Mouse (Mus musculus): ENCODE data around the gene Tapt1. TPM values are rescaled to one million over a fixed set of nuclear protein-coding genes. Genes with fewer than 3 reads are reported as not detected.
A peak's percentile ranks its signal among the peaks of the same experiment; 100 is the strongest.
"Not testable (repeated sequence)": the region's sequence is repeated elsewhere in the genome, so short reads cannot be mapped to it uniquely, and the experiment has no call there.

Tapt1 gene
- 32.3 and 34.2 TPM in 2 replicates for polyA plus RNA-seq (2015; fragmentation: Nextera tagmentation; extraction: Ambion mirVana)

- WGBS (ENCODE audit: insufficient replicate concordance), result under 1% methylated on average over 112 of the region's 121 CpGs
- peak; percentile 93 for ATAC-seq (ENCODE audit: insufficient read depth)
- peaks cover 51% of the 10 kb centered on the region for H3K4me1 ChIP-seq (replicated peaks)
Observed at GRCm38 (mm10) chr5:44226521-44227461, at the start of gene Tapt1. Tapt1 (minus strand) TSS chr5:44226626.

DNA sequence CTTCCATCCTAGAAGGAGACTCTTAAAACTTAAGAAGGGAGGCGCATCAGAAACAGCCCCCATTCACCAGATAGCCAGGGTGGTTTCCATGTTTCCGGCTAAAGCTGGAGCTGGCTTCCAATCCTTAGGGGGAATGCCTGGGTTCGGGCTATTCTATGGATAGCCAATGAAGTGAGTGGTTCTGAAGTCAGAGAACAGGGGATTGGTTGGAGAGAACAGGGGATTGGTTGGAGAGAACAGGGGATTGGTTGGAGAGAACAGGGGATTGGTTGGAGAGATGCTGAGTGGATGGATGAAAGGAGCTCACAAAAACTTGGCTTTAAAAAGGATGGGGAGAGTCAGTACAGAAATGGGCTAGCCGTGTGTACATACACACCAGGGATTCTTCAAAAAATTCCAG is 45.1 kb upstream of the Tapt1 start:
- no peak overlapping the region for H3K27ac ChIP-seq (replicated peaks)
- H3K36me3 ChIP-seq (replicated peaks), result no peaks in the 10 kb centered on the region
- no peak overlapping the region for H3K4me3 ChIP-seq (replicated peaks)
- H3K9me3 ChIP-seq (replicated peaks), result no peaks in the 10 kb centered on the region
- H3K27me3 ChIP-seq, result no peaks in the 10 kb centered on the region
- H3K9ac ChIP-seq, result no peak overlapping the region
- no peak for ATAC-seq (ENCODE audit: insufficient read depth)
- H3K4me1 ChIP-seq (replicated peaks), result no peaks in the 10 kb centered on the region
- WGBS (ENCODE audit: insufficient replicate concordance), result 60% methylated on average over 4 of the region's 4 CpGs
- no peak overlapping the region for H3K4me2 ChIP-seq

More at GRCm38 (mm10) chr5:44226521-44227461, at the start of gene Tapt1:
- peak within 1 kb of the TSS; percentile 87 for H3K27ac ChIP-seq (replicated peaks)
- peaks cover 4% of the 10 kb centered on the region for H3K36me3 ChIP-seq (replicated peaks)
- H3K4me2 ChIP-seq, result peak within 1 kb of the TSS; percentile 83
- H3K9me3 ChIP-seq (replicated peaks), result no peaks in the 10 kb centered on the region
- peak within 1 kb of the TSS; percentile 94 for H3K9ac ChIP-seq
- peak within 1 kb of the TSS; percentile 95 for H3K4me3 ChIP-seq (replicated peaks)
- no peaks in the 10 kb centered on the region for H3K27me3 ChIP-seq

DNA sequence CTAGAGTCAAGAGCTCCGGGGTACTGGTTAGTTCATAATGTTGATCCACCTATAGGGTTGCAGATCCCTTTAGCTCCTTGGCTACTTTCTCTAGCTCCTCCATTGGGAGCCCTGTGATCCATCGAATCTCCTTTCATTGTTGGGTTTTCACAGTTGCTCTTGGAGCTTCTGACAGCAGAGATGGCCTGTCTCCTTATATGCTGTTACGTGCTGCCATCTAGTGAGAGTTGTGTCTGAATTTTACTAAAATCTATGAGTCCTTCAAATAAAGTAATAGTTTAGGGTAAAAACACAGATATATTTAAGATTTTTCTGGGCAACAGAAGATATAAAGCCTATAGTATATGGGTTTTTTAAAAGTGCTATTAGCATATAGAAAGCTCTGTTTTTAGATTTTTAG is 42.1 kb upstream of the Tapt1 start:
- not testable (repeated sequence) for H3K9ac ChIP-seq; H3K4me1 ChIP-seq (replicated peaks); H3K4me3 ChIP-seq (replicated peaks); H3K27me3 ChIP-seq; H3K36me3 ChIP-seq (replicated peaks); H3K27ac ChIP-seq (replicated peaks); H3K4me2 ChIP-seq; ATAC-seq (ENCODE audit: insufficient read depth); H3K9me3 ChIP-seq (replicated peaks)
- 38% methylated on average over 2 of the region's 3 CpGs for WGBS (ENCODE audit: insufficient replicate concordance)

DNA sequence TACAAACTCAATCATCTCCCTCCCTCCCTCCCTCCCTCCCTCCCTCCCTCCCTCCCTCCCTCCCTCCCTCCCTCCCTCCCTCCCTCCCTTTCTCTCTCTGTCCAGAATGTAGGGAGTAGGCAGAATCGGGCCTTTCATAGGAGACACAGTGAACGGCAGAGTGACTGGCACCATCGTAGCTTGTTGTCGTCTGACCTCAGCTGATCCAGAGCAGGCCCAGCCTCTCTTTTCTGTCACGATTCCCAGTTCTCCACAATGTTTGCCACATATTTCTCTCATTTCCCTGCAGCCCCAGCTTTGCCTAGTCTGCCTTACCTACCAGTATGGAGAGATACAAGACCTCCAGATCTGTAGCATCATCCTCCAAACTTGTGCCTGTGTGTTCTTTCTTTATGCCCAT is 35.3 kb upstream of the Tapt1 start:
- 63% methylated on average over 5 of the region's 5 CpGs for WGBS (ENCODE audit: insufficient replicate concordance)
- Histone ChIP-seq H3K4me2 (no peak overlapping the region), H3K27ac (replicated peaks) (no peak overlapping the region), H3K4me1 (replicated peaks) (no peaks in the 10 kb centered on the region), H3K27me3 (no peaks in the 10 kb centered on the region), H3K4me3 (replicated peaks) (no peak overlapping the region), H3K9me3 (replicated peaks) (no peaks in the 10 kb centered on the region), H3K36me3 (replicated peaks) (no peaks in the 10 kb centered on the region), H3K9ac (no peak overlapping the region)
- ATAC-seq (ENCODE audit: insufficient read depth), result no peak; the same call in 1 of the 2 replicates

- ATAC-seq (ENCODE audit: insufficient read depth), result peak; percentile 63
Observed at GRCm38 (mm10) chr5:44261172-44261571, 34.7 kb upstream of the Tapt1 start.

GRCm38 (mm10) chr5:44259678-44260077 is 33.3 kb upstream of the Tapt1 start:
- H3K27ac ChIP-seq (replicated peaks), result no peak overlapping the region
- H3K36me3 ChIP-seq (replicated peaks), result no peaks in the 10 kb centered on the region
- no peaks in the 10 kb centered on the region for H3K4me1 ChIP-seq (replicated peaks)
- no peak overlapping the region for H3K4me2 ChIP-seq
- ATAC-seq (ENCODE audit: insufficient read depth), result no peak
- WGBS (ENCODE audit: insufficient replicate concordance), result 45% methylated on average over 3 of the region's 3 CpGs
- H3K4me3 ChIP-seq (replicated peaks), result no peak overlapping the region
- H3K27me3 ChIP-seq, result no peaks in the 10 kb centered on the region
- H3K9me3 ChIP-seq (replicated peaks), result no peaks in the 10 kb centered on the region
- no peak overlapping the region for H3K9ac ChIP-seq

More at GRCm38 (mm10) chr5:44261172-44261571, 34.7 kb upstream of the Tapt1 start:
- Histone ChIP-seq H3K9ac (no peak overlapping the region), H3K4me2 (no peak overlapping the region), H3K27ac (replicated peaks) (no peak overlapping the region), H3K9me3 (replicated peaks) (no peaks in the 10 kb centered on the region), H3K4me3 (replicated peaks) (no peak overlapping the region), H3K4me1 (replicated peaks) (no peaks in the 10 kb centered on the region), H3K36me3 (replicated peaks) (no peaks in the 10 kb centered on the region), H3K27me3 (no peaks in the 10 kb centered on the region)
- 42% methylated on average over 3 of the region's 3 CpGs for WGBS (ENCODE audit: insufficient replicate concordance)

DNA sequence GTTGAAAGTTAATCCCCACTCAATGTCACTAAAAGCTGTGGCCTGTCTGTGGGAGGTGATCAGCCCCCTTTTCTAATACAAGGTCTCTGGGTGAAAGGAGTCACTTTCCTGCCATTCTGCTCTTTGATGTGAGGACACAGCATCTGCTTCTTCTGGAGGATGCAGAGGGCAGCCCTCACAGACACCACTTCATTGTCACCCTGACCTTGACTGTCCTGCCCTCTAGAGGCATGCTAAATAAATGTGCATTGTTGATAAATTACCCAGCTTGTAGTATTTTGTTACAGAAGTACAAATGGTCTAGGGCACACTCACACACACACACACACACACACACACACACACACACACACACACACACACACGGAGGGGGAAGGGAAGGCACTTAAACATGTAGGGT is 31.7 kb upstream of the Tapt1 start:
- Histone ChIP-seq H3K4me1 (replicated peaks) (no peaks in the 10 kb centered on the region), H3K36me3 (replicated peaks) (no peaks in the 10 kb centered on the region), H3K27me3 (no peaks in the 10 kb centered on the region), H3K9me3 (replicated peaks) (no peaks in the 10 kb centered on the region), H3K4me3 (replicated peaks) (no peak overlapping the region), H3K27ac (replicated peaks) (no peak overlapping the region), H3K9ac (no peak overlapping the region), H3K4me2 (no peak overlapping the region)
- WGBS (ENCODE audit: insufficient replicate concordance), result 20% methylated on average over 1 of the region's 1 CpGs
- ATAC-seq (ENCODE audit: insufficient read depth), result no peak

DNA sequence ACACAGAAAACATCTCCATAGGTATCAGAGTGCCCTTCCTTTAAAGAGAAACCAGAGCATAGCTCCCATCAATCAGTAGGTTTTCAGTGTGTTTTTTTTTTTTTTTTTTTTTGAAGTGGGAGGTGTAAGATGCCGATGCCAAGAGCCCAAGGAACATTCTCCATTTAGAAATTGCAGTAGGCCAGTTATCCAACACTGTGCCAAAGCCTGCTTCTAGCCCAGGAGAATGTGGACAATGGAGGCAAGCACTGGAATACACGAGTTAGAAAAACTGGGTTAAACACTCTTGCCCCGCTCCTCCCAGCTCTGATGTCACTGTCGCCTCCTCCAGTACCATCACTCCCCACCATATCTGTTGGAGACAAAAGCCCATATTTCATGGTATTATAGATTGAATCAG is 31.0 kb upstream of the Tapt1 start:
- no peak overlapping the region for H3K27ac ChIP-seq (replicated peaks)
- no peak overlapping the region for H3K4me2 ChIP-seq
- no peak for ATAC-seq (ENCODE audit: insufficient read depth)
- H3K4me3 ChIP-seq (replicated peaks), result no peak overlapping the region
- H3K4me1 ChIP-seq (replicated peaks), result no peaks in the 10 kb centered on the region
- no peaks in the 10 kb centered on the region for H3K36me3 ChIP-seq (replicated peaks)
- no peaks in the 10 kb centered on the region for H3K27me3 ChIP-seq
- H3K9me3 ChIP-seq (replicated peaks), result no peaks in the 10 kb centered on the region
- H3K9ac ChIP-seq, result no peak overlapping the region
- 66% methylated on average over 4 of the region's 4 CpGs for WGBS (ENCODE audit: insufficient replicate concordance)

GRCm38 (mm10) chr5:44256512-44256911 is 30.1 kb upstream of the Tapt1 start:
- H3K9me3 ChIP-seq (replicated peaks), result no peaks in the 10 kb centered on the region
- no peak overlapping the region for H3K4me2 ChIP-seq
- WGBS (ENCODE audit: insufficient replicate concordance), result 56% methylated on average over 3 of the region's 3 CpGs
- no peak overlapping the region for H3K4me3 ChIP-seq (replicated peaks)
- no peak for ATAC-seq (ENCODE audit: insufficient read depth)
- H3K27ac ChIP-seq (replicated peaks), result no peak overlapping the region
- 0 out of 2 replicates have a peak, but pooled peaks cover under 1% of the 10 kb centered on the region for H3K4me1 ChIP-seq (replicated peaks)
- H3K9ac ChIP-seq, result no peak overlapping the region
- no peaks in the 10 kb centered on the region for H3K27me3 ChIP-seq
- no peaks in the 10 kb centered on the region for H3K36me3 ChIP-seq (replicated peaks)

GRCm38 (mm10) chr5:44255756-44256398 is 29.5 kb upstream of the Tapt1 start:
- Histone ChIP-seq H3K9ac (no peak overlapping the region), H3K27me3 (no peaks in the 10 kb centered on the region), H3K36me3 (replicated peaks) (no peaks in the 10 kb centered on the region), H3K4me2 (no peak overlapping the region), H3K4me1 (replicated peaks) (peaks cover 4% of the 10 kb centered on the region; the same call in 1 of the 2 replicates), H3K27ac (replicated peaks) (no peak overlapping the region), H3K4me3 (replicated peaks) (no peak overlapping the region), H3K9me3 (replicated peaks) (no peaks in the 10 kb centered on the region)
- no peak for ATAC-seq (ENCODE audit: insufficient read depth)
- 39% methylated on average over 7 of the region's 7 CpGs for WGBS (ENCODE audit: insufficient replicate concordance)

DNA sequence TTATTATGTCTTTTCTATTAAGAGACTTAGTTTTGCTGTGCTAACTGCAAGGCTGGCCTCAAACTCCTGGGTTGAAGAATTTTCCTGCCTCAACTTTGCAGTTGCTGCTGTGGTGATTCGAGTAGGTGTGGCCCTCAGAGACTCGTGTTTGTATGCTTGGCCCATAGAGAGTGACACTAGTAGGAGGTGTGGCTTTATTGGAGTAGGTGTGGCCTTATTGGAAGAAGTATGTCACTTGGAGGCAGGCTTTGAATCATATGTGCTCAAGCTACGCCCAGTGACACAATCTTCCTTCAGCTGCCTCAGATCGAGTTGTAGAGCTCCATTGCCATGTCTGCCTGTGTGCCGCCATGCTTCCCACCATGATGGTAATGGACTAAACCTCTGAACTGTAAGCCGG is 27.0 kb upstream of the Tapt1 start:
- no peak for ATAC-seq (ENCODE audit: insufficient read depth)
- Histone ChIP-seq H3K27ac (replicated peaks) (no peak overlapping the region), H3K4me2 (no peak overlapping the region), H3K9ac (no peak overlapping the region), H3K4me3 (replicated peaks) (no peak overlapping the region), H3K9me3 (replicated peaks) (no peaks in the 10 kb centered on the region), H3K36me3 (replicated peaks) (no peaks in the 10 kb centered on the region), H3K27me3 (no peaks in the 10 kb centered on the region), H3K4me1 (replicated peaks) (peaks cover 4% of the 10 kb centered on the region; the same call in 1 of the 2 replicates)
- 54% methylated on average over 6 of the region's 6 CpGs for WGBS (ENCODE audit: insufficient replicate concordance)

All from liver, embryonic 15.5 days (tissue).